Mouse (Mus musculus) hindbrain, postnatal 0 days (tissue): ENCODE data around the gene Cep135. TPM values are rescaled to one million over a fixed set of nuclear protein-coding genes. Genes with fewer than 3 reads are reported as not detected.
A peak's percentile ranks its signal among the peaks of the same experiment; 100 is the strongest.

Experiments used
- ATAC-seq: fragments of 200-750 bp; cut with Nextera tagmentation; 2 replicates; pipeline ENCODE4 v1.8.0; 2017; ENCODE audit warnings: mild to moderate bottlenecking, moderate TSS enrichment, moderate library complexity
- DNase-seq: peaks from one replicate; pipeline ENCODE4 v3.0.0-alpha.2; 2015; ENCODE audit warnings: low spot score
- H3K27ac ChIP-seq: fragments of 300-500 bp; sonication (generic); 2 replicates; pipeline ENCODE4 v1.5.1; 2014; ENCODE audit warnings: mild to moderate bottlenecking
- H3K27me3 ChIP-seq: fragments of 300-500 bp; sonication (generic); 2 replicates; pipeline ENCODE4 v1.6.1; 2014; ENCODE audit warnings: low read length, mixed read lengths; ENCODE audit not compliant: insufficient read depth
- H3K36me3 ChIP-seq: fragments of 300-500 bp; sonication (generic); 2 replicates; pipeline ENCODE4 v1.6.1; 2014; ENCODE audit warnings: low read length, mixed read lengths; ENCODE audit not compliant: insufficient read depth
- H3K4me1 ChIP-seq: fragments of 300-500 bp; sonication (generic); 2 replicates; pipeline ENCODE4 v1.6.1; 2014; ENCODE audit warnings: antibody characterized with exemption, low read length, mixed read lengths; ENCODE audit not compliant: insufficient read depth
- H3K4me2 ChIP-seq: fragments of 300-500 bp; sonication (generic); 2 replicates; pipeline ENCODE4 v1.6.1; 2014; ENCODE audit warnings: low read depth, mild to moderate bottlenecking, low read length, moderate library complexity, mixed read lengths
- H3K4me3 ChIP-seq: fragments of 300-500 bp; sonication (generic); 2 replicates; pipeline ENCODE4 v1.5.1; 2014; ENCODE audit warnings: low read length
- H3K9ac ChIP-seq: fragments of 300-500 bp; sonication (generic); replicated peaks from 2 replicates; pipeline ENCODE4 v1.6.1; 2014; ENCODE audit warnings: mild to moderate bottlenecking, low read length, moderate library complexity, mixed read lengths
- H3K9me3 ChIP-seq: fragments of 300-500 bp; sonication (generic); 2 replicates; pipeline ENCODE4 v1.6.1; 2016; ENCODE audit warnings: low read length, mixed read lengths
- CTCF ChIP-seq: IDR thresholded peaks from 2 replicates; pipeline ENCODE4 v1.5.1; 2016; ENCODE audit warnings: antibody characterized with exemption, control low read depth, low read depth
- WGBS: fragments of 180-500 bp; shearing (Covaris S2); extraction: QIAGEN DNeasy Blood & Tissue Kit; methylation state at CpG from one replicate; pipeline ENCODE4 v1.1.7; 2014; 5-methylcytosine and 5-hydroxymethylcytosine counted together
- polyA plus RNA-seq: library from polyadenylated mRNA; unstranded; fragments of >200 nt; fragmentation: Nextera tagmentation; extraction: Ambion mirVana; gene quantifications from 2 replicates; pipeline ENCODE4 v1.2.1, GENCODE M21; 2015
- total RNA-seq: library from RNA; depleted of rRNA; stranded (reverse); fragments of >200 nt; gene quantifications from 2 replicates; pipeline ENCODE4 v1.2.3, GENCODE M21; 2014

Gene Cep135
- total and polyA plus RNA-seq, 2 experiments from 2014 or later = 2.6 to 4.0 TPM

GRCm38 (mm10) chr5:76577026-76577425 is 11.5 kb upstream of the Cep135 start:
- H3K4me2 ChIP-seq = no peak overlapping the region
- DNase-seq (no peak), ATAC-seq (no peak)
- H3K36me3 ChIP-seq = no peaks in the 10 kb centered on the region
- H3K4me1 ChIP-seq = no peaks in the 10 kb centered on the region
- no peak overlapping the region for H3K27ac ChIP-seq
- WGBS = 59% methylated on average over 3 of the region's 3 CpGs
- no peak overlapping the region for H3K4me3 ChIP-seq
- no peaks in the 10 kb centered on the region for H3K9me3 ChIP-seq
- no peak overlapping the region for H3K9ac ChIP-seq
- TF ChIP-seq CTCF = no peak
- no peaks in the 10 kb centered on the region for H3K27me3 ChIP-seq

DNA sequence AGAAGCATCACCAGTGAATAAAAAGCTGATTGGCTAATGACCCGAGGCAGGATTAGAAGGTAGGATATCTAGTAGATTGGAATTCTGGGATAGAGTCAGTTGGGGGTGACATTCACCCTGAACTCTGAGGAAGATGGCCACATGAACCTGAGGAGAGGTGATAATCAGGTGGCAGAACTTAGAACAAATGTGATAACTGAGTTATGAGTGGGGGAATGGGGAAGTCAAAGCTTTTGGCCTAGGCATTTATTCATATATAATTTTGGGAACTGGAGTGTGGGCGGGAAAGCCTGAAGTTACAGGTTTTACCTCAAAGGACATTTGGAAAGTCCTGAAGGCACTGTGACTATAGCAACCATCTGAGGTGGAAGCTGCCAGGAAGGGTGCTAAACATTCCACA is 3.1 kb upstream of the Cep135 start:
- Histone ChIP-seq H3K4me1 (no peaks in the 10 kb centered on the region), H3K4me2 (no peak overlapping the region), H3K27me3 (no peaks in the 10 kb centered on the region), H3K27ac (no peak overlapping the region), H3K4me3 (no peak overlapping the region), H3K9me3 (no peaks in the 10 kb centered on the region), H3K36me3 (no peaks in the 10 kb centered on the region), H3K9ac (no peak overlapping the region)
- TF ChIP-seq CTCF = no peak
- DNase-seq (no peak), ATAC-seq (no peak)
- 90% methylated on average over 2 of the region's 2 CpGs for WGBS

DNA sequence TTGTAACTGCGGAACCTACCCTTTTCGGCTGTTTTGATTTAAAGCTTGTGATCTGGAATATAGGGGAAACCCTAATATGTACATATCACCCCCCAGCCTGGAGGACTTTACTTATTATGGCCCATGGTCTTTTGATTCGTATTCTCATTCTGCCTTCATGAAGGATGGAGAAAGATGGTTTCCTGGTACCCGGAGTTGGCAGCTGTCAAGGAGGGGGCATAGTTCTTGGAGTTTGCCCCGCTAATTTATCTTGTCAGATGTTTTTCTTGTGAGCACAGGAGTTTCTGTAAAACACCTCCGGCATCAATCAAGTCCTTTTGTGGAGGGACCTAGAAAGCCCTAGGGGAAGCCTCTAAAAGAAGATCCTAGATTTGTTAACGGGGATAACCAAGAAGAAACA is 813 bp downstream of the Cep135 start:
- Histone ChIP-seq H3K36me3 (peaks cover 11% of the 10 kb centered on the region; the same call in 1 of the 2 replicates), H3K27ac (peak overlapping the region; percentile 83)
- DNase-seq = no peak

GRCm38 (mm10) chr5:76590009-76590408 is 1.5 kb downstream of the Cep135 start:
- Histone ChIP-seq H3K9me3 (no peaks in the 10 kb centered on the region), H3K4me2 (peak overlapping the region; percentile 81), H3K36me3 (peaks cover 16% of the 10 kb centered on the region; the same call in 1 of the 2 replicates), H3K4me3 (no peak overlapping the region), H3K4me1 (no peaks in the 10 kb centered on the region), H3K27me3 (no peaks in the 10 kb centered on the region), H3K9ac (no peak overlapping the region), H3K27ac (no peak overlapping the region)
- ATAC-seq (no peak), DNase-seq (no peak)
- WGBS = 78% methylated on average over 2 of the region's 2 CpGs
- TF ChIP-seq CTCF = no peak

More for the DNA sequence above, 813 bp downstream of the Cep135 start:
- Histone ChIP-seq H3K4me2 (peak overlapping the region; percentile 81), H3K9ac (peak overlapping the region; percentile 77), H3K4me1 (no peaks in the 10 kb centered on the region), H3K4me3 (peak overlapping the region; percentile 88), H3K9me3 (no peaks in the 10 kb centered on the region), H3K27me3 (no peaks in the 10 kb centered on the region)
- no peak for ATAC-seq
- TF ChIP-seq CTCF = no peak
- 2% methylated on average over 7 of the region's 7 CpGs for WGBS

GRCm38 (mm10) chr5:76591885-76592284 is 3.4 kb downstream of the Cep135 start:
- Histone ChIP-seq H3K27ac (no peak overlapping the region), H3K9me3 (no peaks in the 10 kb centered on the region), H3K4me1 (no peaks in the 10 kb centered on the region), H3K36me3 (peaks cover 31% of the 10 kb centered on the region; the same call in 1 of the 2 replicates), H3K9ac (no peak overlapping the region), H3K4me3 (no peak overlapping the region), H3K4me2 (no peak overlapping the region), H3K27me3 (no peaks in the 10 kb centered on the region)
- ATAC-seq (no peak), DNase-seq (no peak)
- no peak for TF ChIP-seq CTCF
- 62% methylated on average over 9 of the region's 9 CpGs for WGBS

DNA sequence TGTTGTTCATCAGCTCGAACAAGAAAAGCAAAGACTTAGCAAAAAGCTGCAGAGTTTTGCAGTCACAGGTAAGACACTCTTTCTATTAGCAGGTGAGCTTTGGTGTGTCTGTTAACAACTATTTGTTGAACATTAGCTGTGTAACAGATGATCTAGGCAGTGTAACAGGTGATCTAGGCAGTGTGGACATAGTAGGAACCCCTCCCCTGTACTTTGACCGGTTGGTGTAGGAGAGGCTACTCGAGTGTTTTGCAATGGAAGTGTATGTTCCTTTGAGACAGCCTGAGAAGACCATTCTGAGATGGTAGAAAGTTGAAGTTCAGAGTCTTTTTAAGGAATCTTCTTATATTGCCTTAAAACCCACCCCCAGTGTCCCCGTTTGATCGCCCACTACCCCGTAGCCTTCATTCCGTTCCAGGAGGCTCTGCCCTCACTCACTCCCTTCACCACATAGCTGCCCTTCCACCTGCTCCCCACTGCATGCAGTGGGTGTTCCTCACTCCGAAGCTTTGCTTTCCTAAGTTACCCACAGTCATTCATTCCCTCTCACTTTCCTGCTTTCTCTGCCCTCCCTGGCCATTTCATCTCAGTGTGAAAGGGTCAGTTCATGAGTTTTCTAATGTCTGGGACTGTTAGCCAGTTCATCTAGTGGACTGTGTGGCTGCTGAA is 21.3 kb downstream of the Cep135 start:
- ATAC-seq (no peak), DNase-seq (no peak)
- no peaks in the 10 kb centered on the region for H3K4me1 ChIP-seq
- no peak overlapping the region for H3K4me3 ChIP-seq
- H3K9ac ChIP-seq = no peak overlapping the region
- 97% methylated on average over 8 of the region's 8 CpGs for WGBS
- no peak overlapping the region for H3K27ac ChIP-seq
- no peaks in the 10 kb centered on the region for H3K9me3 ChIP-seq
- peaks cover 14% of the 10 kb centered on the region for H3K36me3 ChIP-seq
- TF ChIP-seq CTCF = no peak
- no peaks in the 10 kb centered on the region for H3K27me3 ChIP-seq
- H3K4me2 ChIP-seq = no peak overlapping the region

GRCm38 (mm10) chr5:76612867-76613499 is 24.5 kb downstream of the Cep135 start:
- no peak for TF ChIP-seq CTCF
- H3K4me2 ChIP-seq = no peak overlapping the region
- no peaks in the 10 kb centered on the region for H3K27me3 ChIP-seq
- WGBS = 88% methylated on average over 6 of the region's 6 CpGs
- H3K4me3 ChIP-seq = no peak overlapping the region
- no peaks in the 10 kb centered on the region for H3K9me3 ChIP-seq
- DNase-seq = no peak
- ATAC-seq = no peak
- no peak overlapping the region for H3K27ac ChIP-seq
- H3K4me1 ChIP-seq = no peaks in the 10 kb centered on the region
- no peak overlapping the region for H3K9ac ChIP-seq
- peaks cover 25% of the 10 kb centered on the region for H3K36me3 ChIP-seq
